Mouse (Mus musculus) kidney, embryonic 15.5 days (tissue): ENCODE data around the gene Mob3a. TPM values are rescaled to one million over a fixed set of nuclear protein-coding genes. Genes with fewer than 3 reads are reported as not detected.
"Not testable (repeated sequence)": the region's sequence is repeated elsewhere in the genome, so short reads cannot be mapped to it uniquely, and the experiment has no call there.

ENCODE experiments used
- ATAC-seq: fragments of 200-750 bp; cut with Nextera tagmentation; replicated peaks from 2 replicates; pipeline ENCODE4 v1.8.0; 2017; ENCODE audit warnings: moderate TSS enrichment; ENCODE audit not compliant: low FRiP score
- H3K27ac ChIP-seq: fragments of 300-500 bp; sonication (generic); 2 replicates; pipeline ENCODE4 v1.5.1; 2015; ENCODE audit warnings: mild to moderate bottlenecking, inconsistent platforms
- H3K27me3 ChIP-seq: fragments of 300-500 bp; sonication (generic); 2 replicates; pipeline ENCODE4 v1.6.1; 2015; ENCODE audit warnings: inconsistent platforms
- H3K36me3 ChIP-seq: fragments of 300-500 bp; sonication (generic); 2 replicates; pipeline ENCODE4 v1.6.1; 2015; ENCODE audit warnings: inconsistent platforms
- H3K4me1 ChIP-seq: fragments of 300-500 bp; sonication (generic); 2 replicates; pipeline ENCODE4 v1.6.1; 2015; ENCODE audit warnings: inconsistent platforms
- H3K4me2 ChIP-seq: fragments of 300-500 bp; sonication (generic); 2 replicates; pipeline ENCODE4 v1.6.1; 2015; ENCODE audit warnings: moderate library complexity, mild to moderate bottlenecking, inconsistent platforms
- H3K4me3 ChIP-seq: fragments of 300-500 bp; sonication (generic); replicated peaks from 2 replicates; pipeline ENCODE4 v1.5.1; 2015; ENCODE audit warnings: mild to moderate bottlenecking, inconsistent platforms
- H3K9ac ChIP-seq: fragments of 300-500 bp; sonication (generic); 2 replicates; pipeline ENCODE4 v1.6.1; 2015; ENCODE audit warnings: mild to moderate bottlenecking, inconsistent platforms
- H3K9me3 ChIP-seq: fragments of 300-500 bp; sonication (generic); replicated peaks from 2 replicates; pipeline ENCODE4 v1.6.1; 2016; ENCODE audit warnings: inconsistent platforms
- WGBS: fragments of 180-500 bp; shearing (Covaris S2); methylation state at CpG from one replicate; pipeline ENCODE4 v1.1.7; 2015; ENCODE audit warnings: mixed read lengths; 5-methylcytosine and 5-hydroxymethylcytosine counted together
- polyA plus RNA-seq: library from polyadenylated mRNA; unstranded; fragments of >200 nt; fragmentation: Nextera tagmentation; extraction: Ambion mirVana; gene quantifications from 2 replicates; pipeline ENCODE4 v1.2.1, GENCODE M21; 2015

The Mob3a gene
- polyA plus RNA-seq, 1 experiment from 2014 or later: 41.5 TPM

DNA sequence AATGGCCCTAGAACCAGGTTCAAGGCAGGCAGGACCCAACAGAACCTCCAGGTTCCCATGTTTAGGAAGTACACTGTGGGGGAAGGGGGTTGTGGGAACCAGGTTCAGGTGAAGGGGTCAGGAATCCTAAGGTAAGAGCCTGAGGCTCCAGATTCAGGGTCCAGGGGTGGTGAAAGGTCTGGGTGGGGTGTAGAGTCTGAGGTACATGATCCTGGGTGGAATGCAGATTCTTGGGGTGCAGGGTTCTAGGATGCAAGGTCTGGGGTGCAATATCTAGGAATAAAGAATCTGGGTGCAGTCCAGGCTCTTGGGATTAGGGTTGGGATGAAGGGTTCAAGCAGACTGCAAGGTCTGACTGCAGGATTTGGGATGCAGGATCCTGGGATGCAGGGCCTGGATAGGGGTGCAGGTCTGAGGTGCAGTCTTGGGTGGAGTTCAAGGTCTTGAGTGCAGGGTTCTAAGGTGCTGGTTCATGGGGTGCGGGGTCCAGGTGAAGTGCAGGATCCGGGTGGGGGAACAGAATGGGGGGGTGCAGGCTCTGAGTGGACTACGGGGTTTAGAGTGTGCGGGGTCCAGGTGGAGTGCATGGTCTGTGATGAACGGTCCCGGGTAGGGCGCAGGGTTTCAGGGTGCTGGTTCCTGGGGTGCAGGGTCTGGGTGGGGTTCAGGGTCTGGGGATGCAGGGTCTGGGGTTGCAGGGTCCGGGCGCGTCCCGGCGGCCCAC is 46.2 kb downstream of the Mob3a start:
- Histone ChIP-seq H3K36me3 (peaks cover 15% of the 10 kb centered on the region; the same call in 1 of the 2 replicates), H3K4me2 (peak overlapping the region; percentile 82), H3K27ac (peak overlapping the region; percentile 61), H3K9ac (peak overlapping the region; percentile 98), H3K27me3 (no peaks in the 10 kb centered on the region), H3K9me3 (no peaks in the 10 kb centered on the region), H3K4me1 (peaks cover 45% of the 10 kb centered on the region), H3K4me3 (peak overlapping the region; percentile 91)
- WGBS: 7% methylated on average over 12 of the region's 12 CpGs
- ATAC-seq: peak; percentile 47

GRCm38 (mm10) chr10:80654866-80655265 is 46.9 kb downstream of the Mob3a start:
- no peaks in the 10 kb centered on the region for H3K9me3 ChIP-seq
- H3K4me2 ChIP-seq: peak overlapping the region; percentile 82
- peak overlapping the region; percentile 98; the same call in 1 of the 2 replicates for H3K9ac ChIP-seq
- 83% methylated on average over 6 of the region's 6 CpGs for WGBS
- peaks cover 16% of the 10 kb centered on the region; the same call in 1 of the 2 replicates for H3K36me3 ChIP-seq
- no peaks in the 10 kb centered on the region for H3K27me3 ChIP-seq
- no peak for ATAC-seq
- no peak overlapping the region for H3K27ac ChIP-seq
- H3K4me3 ChIP-seq: peak overlapping the region; percentile 91
- peaks cover 51% of the 10 kb centered on the region for H3K4me1 ChIP-seq

DNA sequence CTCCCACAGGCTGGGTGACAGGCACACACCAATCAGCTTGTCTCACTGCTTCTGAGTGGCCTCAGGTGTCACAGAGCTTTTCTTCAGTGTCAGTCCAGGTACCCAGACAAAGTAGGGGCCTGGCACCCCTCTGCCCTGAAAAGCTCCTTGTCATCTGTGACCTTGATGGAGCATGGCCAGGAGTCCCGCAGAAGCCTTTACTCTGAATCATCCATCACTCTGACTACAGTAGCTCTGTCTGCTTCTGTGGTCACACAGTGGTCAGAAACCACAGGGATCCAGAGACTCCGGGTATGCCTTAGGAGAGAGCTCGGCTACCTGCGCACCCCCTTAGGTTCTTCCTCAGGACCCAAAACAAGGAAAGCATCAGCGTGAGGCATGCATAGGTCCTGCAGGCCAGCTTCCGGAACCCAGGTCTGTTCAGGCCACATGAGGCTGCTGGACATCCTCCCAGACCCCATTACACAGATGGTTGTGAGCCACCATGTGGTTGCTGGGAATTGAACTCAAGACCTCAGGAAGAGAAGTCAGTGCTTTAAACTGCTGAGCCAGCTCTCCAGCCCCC is 48.5 kb downstream of the Mob3a start:
- Histone ChIP-seq H3K4me2 (no peak overlapping the region), H3K4me3 (no peak overlapping the region), H3K36me3 (peaks cover 29% of the 10 kb centered on the region; the same call in 1 of the 2 replicates), H3K4me1 (peaks cover 43% of the 10 kb centered on the region), H3K27ac (no peak overlapping the region), H3K9ac (no peak overlapping the region), H3K9me3 (no peaks in the 10 kb centered on the region), H3K27me3 (no peaks in the 10 kb centered on the region)
- ATAC-seq: no peak
- 86% methylated on average over 6 of the region's 6 CpGs for WGBS

DNA sequence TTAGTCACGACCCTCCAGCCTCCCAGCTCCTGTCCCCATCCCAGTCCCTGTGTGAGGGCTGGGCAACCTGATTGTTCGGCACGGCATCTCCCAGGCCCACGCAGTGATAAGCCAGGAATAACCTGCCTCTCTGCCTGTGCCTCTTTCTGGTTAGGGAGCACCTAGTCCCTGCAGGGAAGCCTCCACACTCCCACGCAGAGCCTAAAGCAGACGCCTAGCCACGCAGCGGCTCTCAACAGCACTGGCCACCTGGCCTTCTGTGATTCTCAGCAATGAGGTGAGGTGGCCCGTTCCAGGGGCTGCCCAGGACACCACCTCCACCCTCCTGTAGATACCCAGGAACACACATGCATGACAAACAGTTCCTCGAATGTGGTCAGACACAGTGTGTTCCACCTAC is 51.4 kb downstream of the Mob3a start:
- peaks cover 30% of the 10 kb centered on the region for H3K4me1 ChIP-seq
- H3K36me3 ChIP-seq: peaks cover 54% of the 10 kb centered on the region
- no peak overlapping the region for H3K4me2 ChIP-seq
- WGBS: 76% methylated on average over 9 of the region's 10 CpGs
- H3K4me3 ChIP-seq: no peak overlapping the region
- H3K27ac ChIP-seq: no peak overlapping the region
- H3K27me3 ChIP-seq: no peaks in the 10 kb centered on the region
- no peak for ATAC-seq
- H3K9ac ChIP-seq: no peak overlapping the region
- no peaks in the 10 kb centered on the region for H3K9me3 ChIP-seq

DNA sequence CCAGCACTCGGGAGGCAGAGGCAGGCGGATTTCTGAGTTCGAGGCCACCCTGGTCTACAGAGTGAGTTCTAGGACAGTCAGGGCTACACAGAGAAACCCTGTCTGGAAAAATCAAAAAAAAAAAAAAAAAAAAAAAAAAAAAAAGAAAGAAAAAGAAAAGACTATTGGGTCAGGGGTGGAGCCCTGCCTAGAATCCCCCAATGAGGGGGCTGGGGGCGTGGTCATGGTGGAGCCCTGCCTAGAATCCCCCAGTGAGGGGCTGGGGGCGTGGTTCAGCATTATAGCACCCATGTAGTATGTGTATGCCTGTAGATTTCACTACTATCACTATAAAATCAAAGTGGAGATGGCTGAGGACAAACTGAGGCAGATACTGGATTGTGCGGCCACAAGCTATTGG is 51.9 kb downstream of the Mob3a start:
- Histone ChIP-seq H3K36me3 (peaks cover 59% of the 10 kb centered on the region), H3K4me1 (peaks cover 25% of the 10 kb centered on the region)
- not testable (repeated sequence) for H3K4me2 ChIP-seq, H3K27me3 ChIP-seq, H3K27ac ChIP-seq, H3K4me3 ChIP-seq, H3K9me3 ChIP-seq, ATAC-seq, H3K9ac ChIP-seq
- 88% methylated on average over 6 of the region's 6 CpGs for WGBS

DNA sequence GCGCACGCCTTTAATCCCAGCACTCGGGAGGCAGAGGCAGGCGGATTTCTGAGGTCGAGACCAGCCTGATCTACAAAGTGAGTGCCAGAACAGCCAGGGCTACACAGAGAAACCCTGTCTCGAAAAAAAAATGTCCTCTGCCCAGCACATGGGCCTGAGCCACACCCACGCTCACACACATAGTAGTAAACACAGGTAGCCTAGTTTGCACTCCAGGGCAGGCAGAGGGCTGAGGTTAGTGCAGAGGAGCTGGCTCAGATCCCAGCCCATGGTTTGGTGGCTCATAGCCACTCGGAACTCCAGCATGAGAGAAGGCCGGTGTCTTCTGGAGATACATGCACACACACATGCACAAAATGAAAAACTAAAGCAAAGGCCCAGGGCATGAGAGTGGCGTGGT is 54.8 kb downstream of the Mob3a start:
- Histone ChIP-seq H3K27ac (no peak overlapping the region), H3K27me3 (no peaks in the 10 kb centered on the region), H3K36me3 (peaks cover 81% of the 10 kb centered on the region), H3K4me1 (peaks cover 11% of the 10 kb centered on the region; the same call in 1 of the 2 replicates), H3K9me3 (no peaks in the 10 kb centered on the region), H3K9ac (no peak overlapping the region), H3K4me3 (no peak overlapping the region), H3K4me2 (no peak overlapping the region)
- WGBS: 94% methylated on average over 10 of the region's 10 CpGs
- no peak for ATAC-seq

GRCm38 (mm10) chr10:80635345-80635744 is 66.4 kb downstream of the Mob3a start:
- H3K4me2 ChIP-seq: no peak overlapping the region
- no peak for ATAC-seq
- peaks cover 72% of the 10 kb centered on the region for H3K36me3 ChIP-seq
- H3K4me1 ChIP-seq: 0 out of 2 replicates have a peak, but pooled peaks cover 2% of the 10 kb centered on the region
- no peak overlapping the region for H3K27ac ChIP-seq
- no peak overlapping the region for H3K4me3 ChIP-seq
- no peaks in the 10 kb centered on the region for H3K9me3 ChIP-seq
- no peaks in the 10 kb centered on the region for H3K27me3 ChIP-seq
- 86% methylated on average over 6 of the region's 6 CpGs for whole genome bisulfite sequencing
- no peak overlapping the region for H3K9ac ChIP-seq

Other genes with a start within 250 kb of the Mob3a start
- gene Onecut3, start 207.1 kb downstream of the Mob3a start, polyA plus RNA-seq: not detected in 2 replicates
- 0.23 TPM in 2 replicates for gene Atp8b3, start 162.9 kb downstream of the Mob3a start, polyA plus RNA-seq
- 23.9 and 29.5 TPM in 2 replicates for gene Rexo1, start 140.4 kb downstream of the Mob3a start, polyA plus RNA-seq
- 9.9 and 11.2 TPM in 2 replicates for gene Klf16, start 124.7 kb downstream of the Mob3a start, polyA plus RNA-seq
- 93.5 and 95.4 TPM in 2 replicates for gene Abhd17a, start 111.6 kb downstream of the Mob3a start, polyA plus RNA-seq
- gene Scamp4, start 99.1 kb downstream of the Mob3a start, polyA plus RNA-seq: 93.5 and 107 TPM in 2 replicates
- 7.0 and 8.6 TPM in 2 replicates for gene Adat3, start 99.1 kb downstream of the Mob3a start, polyA plus RNA-seq
- 4.5 and 5.3 TPM in 2 replicates for gene Gm49322, start 96.0 kb downstream of the Mob3a start, polyA plus RNA-seq
- 156 and 183 TPM in 2 replicates for gene Csnk1g2, start 79.1 kb downstream of the Mob3a start, polyA plus RNA-seq
- gene Btbd2, start 44.9 kb downstream of the Mob3a start, polyA plus RNA-seq: 78.6 and 83.2 TPM in 2 replicates
- gene Mknk2, start 23.9 kb downstream of the Mob3a start, polyA plus RNA-seq: 95.3 and 103 TPM in 2 replicates
- 22.8 and 26.2 TPM in 2 replicates for gene Izumo4, start 207 bp upstream of the Mob3a start, polyA plus RNA-seq
- gene Ap3d1, start 40.3 kb upstream of the Mob3a start, polyA plus RNA-seq: 68.1 and 70.9 TPM in 2 replicates
- gene Dot1l, start 53.2 kb upstream of the Mob3a start, polyA plus RNA-seq: 17.3 and 21.8 TPM in 2 replicates
- gene Sf3a2, start 96.2 kb upstream of the Mob3a start, polyA plus RNA-seq: 78.2 and 92.6 TPM in 2 replicates
- 126 and 130 TPM in 2 replicates for gene Plekhj1, start 96.6 kb upstream of the Mob3a start, polyA plus RNA-seq
- gene Amh, start 103.3 kb upstream of the Mob3a start, polyA plus RNA-seq: 0.09 TPM in 1 of 2 replicates, not detected in the other
- 5.6 and 5.7 TPM in 2 replicates for gene Jsrp1, start 111.5 kb upstream of the Mob3a start, polyA plus RNA-seq
- gene Oaz1, start 124.7 kb upstream of the Mob3a start, polyA plus RNA-seq: 1,583 and 1,739 TPM in 2 replicates
- 0.83 and 1.2 TPM in 2 replicates for gene Lingo3, start 142.1 kb upstream of the Mob3a start, polyA plus RNA-seq
- 303 and 328 TPM in 2 replicates for gene Lsm7, start 153.2 kb upstream of the Mob3a start, polyA plus RNA-seq
- gene Sppl2b, start 153.3 kb upstream of the Mob3a start, polyA plus RNA-seq: 43.8 and 48.1 TPM in 2 replicates
- 0.04 TPM in 1 of 2 replicates, not detected in the other for gene Tmprss9, start 169.9 kb upstream of the Mob3a start, polyA plus RNA-seq
- gene Timm13, start 199.0 kb upstream of the Mob3a start, polyA plus RNA-seq: 365 and 368 TPM in 2 replicates
- gene Lmnb2, start 216.3 kb upstream of the Mob3a start, polyA plus RNA-seq: 55.0 and 59.3 TPM in 2 replicates
- gene Gadd45b, start 228.1 kb upstream of the Mob3a start, polyA plus RNA-seq: 18.0 and 20.8 TPM in 2 replicates